Mouse (Mus musculus): ENCODE results near the gene Pirb. TPM values are rescaled to one million over a fixed set of nuclear protein-coding genes. Genes with fewer than 3 reads are reported as not detected.
"Not testable (repeated sequence)": the region's sequence is repeated elsewhere in the genome, so short reads cannot be mapped to it uniquely, and the experiment has no call there.

Pirb gene
- polyA plus RNA-seq, 1 experiment from 2014 or later, result 2.9 TPM

DNA sequence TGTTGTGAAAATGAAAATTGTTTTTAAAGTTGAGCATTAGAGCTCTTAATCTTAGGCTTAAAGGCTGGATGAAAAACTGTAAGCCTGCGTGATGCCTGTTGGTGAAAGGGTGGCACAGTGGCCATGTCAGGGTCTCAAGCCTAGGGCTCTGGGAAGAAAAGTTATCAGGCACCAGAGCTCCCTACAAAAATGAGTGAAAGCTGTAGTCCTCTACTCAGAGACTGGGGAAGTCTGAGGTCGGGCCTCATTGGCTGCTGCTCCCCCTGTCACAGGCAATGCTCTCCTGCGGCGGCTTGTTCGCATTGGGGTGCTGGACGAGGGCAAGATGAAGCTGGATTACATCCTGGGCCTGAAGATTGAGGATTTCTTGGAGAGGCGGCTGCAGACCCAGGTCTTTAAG is 14.7 kb downstream of the Pirb start:
- 3% methylated on average over 7 of the region's 7 CpGs for WGBS
- H3K27me3 ChIP-seq (replicated peaks); ATAC-seq (ENCODE audit: insufficient read depth, low FRiP score, low read depth); H3K9me3 ChIP-seq: not testable (repeated sequence)
- Histone ChIP-seq H3K4me3 (replicated peaks) (peak overlapping the region; percentile 75), H3K36me3 (peaks cover 12% of the 10 kb centered on the region), H3K27ac (peak overlapping the region; percentile 93; the same call in 1 of the 2 replicates), H3K9ac (peak overlapping the region; percentile 80; the same call in 1 of the 2 replicates), H3K4me1 (peaks cover 12% of the 10 kb centered on the region), H3K4me2 (peak overlapping the region; percentile 69)

DNA sequence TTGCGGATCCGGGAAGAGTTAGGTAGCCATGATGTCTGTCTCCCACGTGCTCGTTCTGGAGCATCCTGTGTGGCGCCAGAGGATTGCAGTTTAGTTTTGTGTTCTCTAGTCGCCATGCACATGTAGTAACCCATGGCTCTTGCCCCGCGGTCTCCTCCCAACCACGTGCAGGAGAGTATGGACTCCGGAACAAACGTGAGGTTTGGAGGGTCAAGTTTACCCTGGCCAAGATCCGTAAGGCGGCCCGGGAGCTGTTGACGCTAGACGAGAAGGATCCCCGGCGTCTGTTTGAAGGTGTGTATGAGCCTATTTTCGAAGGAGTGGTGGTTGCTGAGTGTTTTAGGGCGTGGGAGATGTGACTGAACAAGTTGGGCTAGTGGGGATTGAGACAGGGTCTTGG is 15.7 kb downstream of the Pirb start:
- peak overlapping the region; percentile 93 for H3K27ac ChIP-seq
- H3K4me3 ChIP-seq (replicated peaks), result peak overlapping the region; percentile 75
- WGBS, result under 1% methylated on average over 20 of the region's 20 CpGs
- H3K36me3 ChIP-seq, result peaks cover 20% of the 10 kb centered on the region
- peak; percentile 19 for ATAC-seq (ENCODE audit: insufficient read depth, low FRiP score, low read depth)
- no peaks in the 10 kb centered on the region for H3K9me3 ChIP-seq
- H3K4me1 ChIP-seq, result peaks cover 12% of the 10 kb centered on the region
- peak overlapping the region; percentile 80 for H3K9ac ChIP-seq
- H3K27me3 ChIP-seq (replicated peaks), result no peaks in the 10 kb centered on the region
- H3K4me2 ChIP-seq, result peak overlapping the region; percentile 69

- Histone ChIP-seq H3K4me2 (peak within 1 kb of the TSS; percentile 69), H3K36me3 (peaks cover 23% of the 10 kb centered on the region), H3K27ac (peak within 1 kb of the TSS; percentile 93), H3K4me1 (peaks cover 12% of the 10 kb centered on the region), H3K9ac (peak within 1 kb of the TSS; percentile 80), H3K9me3 (no peaks in the 10 kb centered on the region), H3K4me3 (replicated peaks) (peak within 1 kb of the TSS; percentile 75), H3K27me3 (replicated peaks) (no peaks in the 10 kb centered on the region)
- peak; percentile 92 for ATAC-seq (ENCODE audit: insufficient read depth, low FRiP score, low read depth)
- under 1% methylated on average over 42 of the region's 42 CpGs for WGBS
Observed at GRCm38 (mm10) chr7:3703879-3704441, 16.2 kb downstream of the Pirb start, which contains the start of gene Rps9. Rps9 (plus strand) TSS chr7:3703993.

DNA sequence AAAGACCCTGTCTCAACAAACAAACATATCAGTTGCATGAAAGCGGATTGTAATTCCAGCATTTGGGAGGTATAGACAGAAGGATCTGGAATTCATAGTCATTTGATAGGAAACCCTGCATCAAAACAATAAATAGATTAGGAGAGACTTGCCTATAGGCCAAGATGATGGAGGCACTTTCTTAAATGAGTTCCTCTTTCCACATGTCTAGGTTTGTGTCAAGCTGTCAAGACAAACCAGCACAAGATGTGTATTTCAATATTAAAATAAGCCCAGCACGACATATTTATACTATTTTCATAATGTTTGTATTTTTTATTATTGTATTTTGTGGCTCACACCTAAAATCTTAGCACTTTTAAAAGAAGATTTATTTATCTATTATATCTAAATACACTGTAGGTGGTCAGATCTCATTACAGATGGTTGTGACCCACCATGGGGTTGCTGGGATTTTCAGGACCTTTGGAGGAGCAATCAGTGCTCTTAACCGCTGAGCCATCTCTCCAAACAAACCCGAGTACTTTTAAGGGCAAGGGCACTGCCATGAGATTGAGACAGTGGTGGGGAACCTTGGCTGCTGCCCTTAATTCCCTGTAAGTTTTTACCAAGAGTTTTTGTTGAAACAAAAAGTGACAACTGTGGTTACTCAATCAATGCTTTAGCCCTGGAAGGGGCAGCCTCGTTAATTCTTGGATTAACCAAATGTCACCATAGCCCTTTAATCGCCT is 16.9 kb downstream of the Pirb start:
- peak; percentile 32 for ATAC-seq (ENCODE audit: insufficient read depth, low FRiP score, low read depth)
- H3K27ac ChIP-seq, result peak overlapping the region; percentile 93
- peak overlapping the region; percentile 75 for H3K4me3 ChIP-seq (replicated peaks)
- peak overlapping the region; percentile 23; the same call in 1 of the 2 replicates for H3K9ac ChIP-seq
- H3K27me3 ChIP-seq (replicated peaks), result no peaks in the 10 kb centered on the region
- H3K4me1 ChIP-seq, result peaks cover 12% of the 10 kb centered on the region
- H3K4me2 ChIP-seq, result peak overlapping the region; percentile 60
- H3K36me3 ChIP-seq, result peaks cover 23% of the 10 kb centered on the region
- H3K9me3 ChIP-seq, result no peaks in the 10 kb centered on the region
- WGBS, result 19% methylated on average over 6 of the region's 6 CpGs

DNA sequence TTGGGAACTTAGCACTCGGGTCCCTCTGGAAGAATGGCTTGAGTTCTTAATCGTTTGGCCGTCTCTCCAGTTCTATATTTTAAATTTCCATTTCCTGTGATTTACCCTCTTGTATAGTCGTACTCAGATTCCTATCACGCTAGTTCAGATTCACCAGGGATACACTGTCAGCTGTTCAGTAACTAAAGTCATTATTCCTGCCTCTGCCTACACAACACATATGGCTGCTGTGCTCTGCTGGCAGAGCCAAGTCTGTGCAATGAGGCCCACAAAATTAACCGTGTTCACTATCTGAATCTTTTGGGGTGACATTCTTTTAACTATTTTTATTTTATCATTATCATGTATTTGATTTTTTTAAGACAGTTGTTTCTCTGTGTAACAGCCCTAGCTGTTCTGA is 21.7 kb downstream of the Pirb start:
- 92% methylated on average over 6 of the region's 6 CpGs for WGBS
- 0 out of 2 replicates have a peak, but pooled peaks cover 25% of the 10 kb centered on the region for H3K36me3 ChIP-seq
- H3K4me3 ChIP-seq (replicated peaks), result no peak overlapping the region
- H3K9me3 ChIP-seq, result no peaks in the 10 kb centered on the region
- no peak overlapping the region for H3K27ac ChIP-seq
- ATAC-seq (ENCODE audit: insufficient read depth, low FRiP score, low read depth), result no peak
- no peak overlapping the region for H3K4me2 ChIP-seq
- H3K9ac ChIP-seq, result no peak overlapping the region
- no peaks in the 10 kb centered on the region for H3K4me1 ChIP-seq
- no peaks in the 10 kb centered on the region for H3K27me3 ChIP-seq (replicated peaks)

DNA sequence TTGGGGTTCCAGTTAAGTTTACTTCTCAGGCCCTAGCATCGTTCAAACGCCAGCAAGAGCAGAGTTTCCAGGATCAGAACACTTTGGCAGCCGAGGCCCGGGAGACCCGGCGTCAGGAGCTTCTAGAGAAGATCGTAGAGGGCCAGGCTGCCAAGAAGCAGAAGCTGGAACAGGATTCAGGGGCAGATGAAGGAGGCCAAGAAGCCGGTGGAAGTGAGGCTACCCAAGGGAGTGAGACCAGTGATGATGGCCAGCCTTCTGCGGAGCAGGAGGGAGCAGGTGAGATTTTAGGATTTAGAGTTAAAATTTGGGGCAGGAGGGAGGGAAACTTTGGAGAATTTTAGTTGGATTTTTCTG is 25.3 kb downstream of the Pirb start:
- 2% methylated on average over 9 of the region's 9 CpGs for WGBS

GRCm38 (mm10) chr7:3694076-3694948 is 25.9 kb downstream of the Pirb start:
- no peaks in the 10 kb centered on the region for H3K9me3 ChIP-seq
- no peaks in the 10 kb centered on the region for H3K27me3 ChIP-seq (replicated peaks)
- peak overlapping the region; percentile 81 for H3K9ac ChIP-seq
- H3K4me2 ChIP-seq, result peak overlapping the region; percentile 78
- ATAC-seq (ENCODE audit: insufficient read depth, low FRiP score, low read depth), result peak; percentile 48
- peak overlapping the region; percentile 97 for H3K27ac ChIP-seq
- peaks cover 10% of the 10 kb centered on the region for H3K4me1 ChIP-seq
- peak overlapping the region; percentile 71 for H3K4me3 ChIP-seq (replicated peaks)
- 0 out of 2 replicates have a peak, but pooled peaks cover 13% of the 10 kb centered on the region for H3K36me3 ChIP-seq
- under 1% methylated on average over 55 of the region's 55 CpGs for WGBS

More for the DNA sequence above, 25.3 kb downstream of the Pirb start:
- H3K4me2 ChIP-seq, result peak overlapping the region; percentile 78
- H3K4me1 ChIP-seq; H3K9me3 ChIP-seq; ATAC-seq (ENCODE audit: insufficient read depth, low FRiP score, low read depth); H3K27me3 ChIP-seq (replicated peaks): not testable (repeated sequence)
- H3K36me3 ChIP-seq, result 0 out of 2 replicates have a peak, but pooled peaks cover 17% of the 10 kb centered on the region
- H3K4me3 ChIP-seq (replicated peaks), result peak overlapping the region; percentile 71
- H3K9ac ChIP-seq, result peak overlapping the region; percentile 81
- H3K27ac ChIP-seq, result peak overlapping the region; percentile 97

DNA sequence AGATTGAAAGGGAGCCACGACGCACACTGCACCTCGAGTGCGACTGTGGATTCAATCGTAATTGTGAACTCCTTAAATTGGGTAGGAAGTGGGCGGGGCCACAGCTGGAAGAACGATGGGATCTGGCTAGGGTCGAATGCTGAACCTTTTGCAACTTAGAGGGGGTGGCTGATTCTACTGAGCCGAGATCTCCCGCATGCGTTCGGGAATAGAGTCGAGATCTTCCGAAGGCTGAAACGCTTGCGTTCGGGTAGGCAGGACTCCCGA is 26.4 kb downstream of the Pirb start:
- Histone ChIP-seq H3K27ac (peak overlapping the region; percentile 97), H3K36me3 (0 out of 2 replicates have a peak, but pooled peaks cover 11% of the 10 kb centered on the region), H3K27me3 (replicated peaks) (no peaks in the 10 kb centered on the region), H3K4me3 (replicated peaks) (peak overlapping the region; percentile 71), H3K4me1 (peaks cover 10% of the 10 kb centered on the region), H3K4me2 (peak overlapping the region; percentile 78), H3K9ac (peak overlapping the region; percentile 81), H3K9me3 (no peaks in the 10 kb centered on the region)
- ATAC-seq (ENCODE audit: insufficient read depth, low FRiP score, low read depth), result no peak; the same call in 1 of the 2 replicates
- WGBS, result under 1% methylated on average over 18 of the region's 18 CpGs

DNA sequence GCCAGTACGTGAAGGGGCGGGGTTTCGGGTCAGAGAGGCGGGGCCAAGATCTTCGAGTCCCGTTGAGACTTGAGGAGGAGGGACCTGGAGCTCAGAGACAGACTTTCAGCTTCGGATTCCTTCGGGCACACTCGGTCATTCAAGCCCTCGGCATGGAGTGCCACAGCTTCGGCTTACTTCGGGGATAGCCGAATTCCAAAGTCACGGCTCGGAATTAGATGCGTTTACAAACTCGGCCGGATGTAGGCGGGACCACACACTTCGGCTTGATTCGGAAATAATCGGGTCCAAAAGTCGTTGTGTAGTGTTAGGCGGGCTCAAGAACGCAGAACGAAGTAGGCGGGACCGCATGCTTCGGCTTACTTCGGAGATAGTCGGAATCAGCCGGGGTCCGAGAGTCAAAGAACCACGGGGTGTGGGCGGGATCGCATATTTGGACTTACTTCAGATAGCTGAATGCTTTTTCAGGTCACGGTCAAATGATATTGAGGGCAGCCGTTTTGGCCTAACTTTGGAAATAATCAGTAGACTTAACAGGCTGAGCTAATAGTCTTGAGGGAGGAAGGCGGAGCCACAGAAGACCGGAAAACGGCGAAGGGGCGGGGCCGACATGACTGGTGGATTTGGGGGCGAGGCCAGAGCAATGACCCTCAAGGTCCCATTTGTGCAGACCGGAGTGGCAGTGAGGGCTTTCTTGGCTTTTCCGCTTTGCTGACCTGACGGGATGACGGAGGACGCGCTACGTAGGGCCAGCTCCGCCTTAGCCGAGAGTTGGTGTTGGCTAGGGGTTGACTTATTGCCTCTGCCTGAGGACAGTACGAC is 27.0 kb downstream of the Pirb start, which contains the start of gene Mboat7:
Gene Mboat7 (minus strand): TSS at position 537 of the 822 bp plus-strand sequence.
- Histone ChIP-seq H3K4me1 (peaks cover 10% of the 10 kb centered on the region), H3K27me3 (replicated peaks) (no peaks in the 10 kb centered on the region), H3K9me3 (no peaks in the 10 kb centered on the region), H3K27ac (peak within 1 kb of the TSS; percentile 97), H3K4me2 (peak within 1 kb of the TSS; percentile 78), H3K9ac (peak within 1 kb of the TSS; percentile 81), H3K36me3 (0 out of 2 replicates have a peak, but pooled peaks cover 11% of the 10 kb centered on the region), H3K4me3 (replicated peaks) (peak within 1 kb of the TSS; percentile 71)
- peak; percentile 89 for ATAC-seq (ENCODE audit: insufficient read depth, low FRiP score, low read depth)
- WGBS, result under 1% methylated on average over 55 of the region's 55 CpGs

DNA sequence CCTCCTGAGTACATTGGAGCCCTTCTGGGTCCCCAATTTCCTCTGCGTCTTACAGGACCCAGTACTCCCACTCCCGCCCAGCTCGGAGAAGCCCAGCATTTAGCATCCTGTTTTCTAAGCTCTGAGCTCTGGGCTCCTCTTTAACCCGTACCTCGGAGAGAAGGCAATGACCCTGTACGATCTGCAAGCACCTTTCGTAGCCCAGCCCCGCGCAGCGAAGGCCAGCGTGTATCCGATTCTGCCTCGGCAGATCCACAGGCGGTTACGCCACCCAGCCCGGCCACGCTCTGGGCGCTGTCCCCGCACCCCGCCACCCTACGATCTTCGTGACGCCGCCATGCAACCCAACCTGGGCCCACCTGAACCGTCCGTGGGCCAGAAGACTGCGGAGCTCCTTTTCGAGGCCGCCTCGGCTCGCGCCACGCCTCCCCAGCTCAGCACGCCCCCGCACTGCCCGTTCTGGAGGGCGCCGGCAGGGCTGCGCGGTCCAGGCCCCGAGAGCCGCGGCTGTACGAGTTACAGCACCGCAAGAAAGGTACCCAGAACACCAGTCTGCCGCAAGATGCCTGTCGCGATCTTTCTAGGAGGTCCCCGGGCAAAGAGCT is 27.7 kb downstream of the Pirb start, which contains the start of gene Tsen34:
Gene Tsen34 (plus strand): TSS at position 482 of the 605 bp plus-strand sequence.
- 0 out of 2 replicates have a peak, but pooled peaks cover 11% of the 10 kb centered on the region for H3K36me3 ChIP-seq
- no peaks in the 10 kb centered on the region for H3K9me3 ChIP-seq
- peak within 1 kb of the TSS; percentile 78 for H3K4me2 ChIP-seq
- peak within 1 kb of the TSS; percentile 71 for H3K4me3 ChIP-seq (replicated peaks)
- H3K4me1 ChIP-seq, result peaks cover 10% of the 10 kb centered on the region
- H3K27ac ChIP-seq, result peak within 1 kb of the TSS; percentile 97
- no peak; the same call in none of the 2 replicates for ATAC-seq (ENCODE audit: insufficient read depth, low FRiP score, low read depth)
- peak within 1 kb of the TSS; percentile 81 for H3K9ac ChIP-seq
- no peaks in the 10 kb centered on the region for H3K27me3 ChIP-seq (replicated peaks)
- under 1% methylated on average over 49 of the region's 49 CpGs for WGBS

Measured in stomach, embryonic 15.5 days (tissue).